Mouse (Mus musculus): Measurements from ENCODE around the gene Plppr2.
A peak's percentile ranks its signal among the peaks of the same experiment; 100 is the strongest.

Plppr2 gene

GRCm38 (mm10) chr9:21932006-21932405 lies 4.8 kb upstream of the Plppr2 start:
- DNase-seq (ENCODE audit: extremely low spot score, low read depth, low spot score): no peak

GRCm38 (mm10) chr9:21932445-21933137 lies 4.2 kb upstream of the Plppr2 start:
- no peak for DNase-seq (ENCODE audit: extremely low spot score, low read depth, low spot score)

GRCm38 (mm10) chr9:21934021-21934420 lies 2.8 kb upstream of the Plppr2 start:
- no peak for DNase-seq (ENCODE audit: extremely low spot score, low read depth, low spot score)

GRCm38 (mm10) chr9:21935466-21936131 lies 1.2 kb upstream of the Plppr2 start:
- DNase-seq (ENCODE audit: extremely low spot score, low read depth, low spot score): no peak

- no peak for DNase-seq (ENCODE audit: extremely low spot score, low read depth, low spot score)
Measured at GRCm38 (mm10) chr9:21937711-21938175, 910 bp downstream of the Plppr2 start.

- no peak for DNase-seq (ENCODE audit: extremely low spot score, low read depth, low spot score)
Measured at GRCm38 (mm10) chr9:21938234-21938855, 1.5 kb downstream of the Plppr2 start.

- DNase-seq (ENCODE audit: extremely low spot score, low read depth, low spot score): no peak
Measured at GRCm38 (mm10) chr9:21943046-21943445, 6.2 kb downstream of the Plppr2 start.

GRCm38 (mm10) chr9:21943638-21944037 lies 6.8 kb downstream of the Plppr2 start:
- DNase-seq (ENCODE audit: extremely low spot score, low read depth, low spot score): no peak

- no peak for DNase-seq (ENCODE audit: extremely low spot score, low read depth, low spot score)
Measured at GRCm38 (mm10) chr9:21944267-21944666, 7.4 kb downstream of the Plppr2 start.

- no peak for DNase-seq (ENCODE audit: extremely low spot score, low read depth, low spot score)
Measured at GRCm38 (mm10) chr9:21947540-21948130, 10.8 kb downstream of the Plppr2 start.

- DNase-seq (ENCODE audit: extremely low spot score, low read depth, low spot score): no peak
Measured at GRCm38 (mm10) chr9:21948146-21948545, 11.3 kb downstream of the Plppr2 start.

GRCm38 (mm10) chr9:21948790-21949189 lies 12.0 kb downstream of the Plppr2 start:
- no peak for DNase-seq (ENCODE audit: extremely low spot score, low read depth, low spot score)

GRCm38 (mm10) chr9:21950322-21950721 lies 13.5 kb downstream of the Plppr2 start:
- no peak for DNase-seq (ENCODE audit: extremely low spot score, low read depth, low spot score)

- DNase-seq (ENCODE audit: extremely low spot score, low read depth, low spot score): no peak
Measured at GRCm38 (mm10) chr9:21951977-21952376, 15.1 kb downstream of the Plppr2 start.

GRCm38 (mm10) chr9:21953600-21953999 lies 16.8 kb downstream of the Plppr2 start:
- no peak for DNase-seq (ENCODE audit: extremely low spot score, low read depth, low spot score)

GRCm38 (mm10) chr9:21954635-21955034 lies 17.8 kb downstream of the Plppr2 start:
- no peak for DNase-seq (ENCODE audit: extremely low spot score, low read depth, low spot score)

- no peak for DNase-seq (ENCODE audit: extremely low spot score, low read depth, low spot score)
Measured at GRCm38 (mm10) chr9:21955225-21955569, 18.4 kb downstream of the Plppr2 start.

GRCm38 (mm10) chr9:21955570-21956281 lies 18.9 kb downstream of the Plppr2 start, which contains the start of gene Swsap1:
Gene Swsap1, plus strand, starts transcription at chr9:21955755.
- DNase-seq (ENCODE audit: extremely low spot score, low read depth, low spot score): peak; percentile 94

- no peak for DNase-seq (ENCODE audit: extremely low spot score, low read depth, low spot score)
Measured at GRCm38 (mm10) chr9:21958372-21958771, 21.5 kb downstream of the Plppr2 start.

GRCm38 (mm10) chr9:21959244-21959643 lies 22.4 kb downstream of the Plppr2 start:
- no peak for DNase-seq (ENCODE audit: extremely low spot score, low read depth, low spot score)

GRCm38 (mm10) chr9:21960135-21960534 lies 23.3 kb downstream of the Plppr2 start:
- DNase-seq (ENCODE audit: extremely low spot score, low read depth, low spot score): no peak

Measured in hindlimb bud, embryonic 11.5 days (tissue).